Mouse (Mus musculus) heart, embryonic 14.5 days (tissue): ENCODE data around the gene Spryd3. TPM values are rescaled to one million over a fixed set of nuclear protein-coding genes. Genes with fewer than 3 reads are reported as not detected.
A peak's percentile ranks its signal among the peaks of the same experiment; 100 is the strongest.

Source experiments
- ATAC-seq: fragments of 200-750 bp; cut with Nextera tagmentation; 2 replicates; pipeline ENCODE4 v1.8.0; 2017; ENCODE audit warnings: low read depth, moderate TSS enrichment; ENCODE audit not compliant: insufficient number of reproducible peaks, insufficient read depth, low FRiP score
- H3K27ac ChIP-seq, 2 experiments: fragments of 200-500 bp in 1 of 2; fragments of 300-500 bp in 1 of 2; sonication (generic) in 1 of 2; replicated peaks in 1 of 2; 2 replicates each; pipeline ENCODE4 v1.5.1; 2012 to 2014; ENCODE audit warnings: low read depth in 2 of 2, low read length in 2 of 2, control low read depth in 1 of 2, mild to moderate bottlenecking in 1 of 2, mixed read lengths in 1 of 2; ENCODE audit not compliant: control insufficient read depth in 1 of 2, insufficient read depth in 1 of 2
- H3K27me3 ChIP-seq: fragments of 300-500 bp; sonication (generic); 2 replicates; pipeline ENCODE4 v1.6.1; 2014; ENCODE audit warnings: mild to moderate bottlenecking, low read length, control low read depth; ENCODE audit not compliant: control insufficient read depth, insufficient read depth
- H3K36me3 ChIP-seq: fragments of 300-500 bp; sonication (generic); 2 replicates; pipeline ENCODE4 v1.6.1; 2014; ENCODE audit warnings: mild to moderate bottlenecking, control low read depth, low read length, mixed read lengths; ENCODE audit not compliant: control insufficient read depth, insufficient read depth
- H3K4me1 ChIP-seq, 2 experiments: fragments of 200-500 bp in 1 of 2; fragments of 300-500 bp in 1 of 2; sonication (generic) in 1 of 2; 2 replicates each; pipeline ENCODE4 v1.6.1; 2012 to 2014; ENCODE audit warnings: low read length in 2 of 2, control low read depth in 1 of 2, mixed read lengths in 1 of 2; ENCODE audit not compliant: control insufficient read depth in 2 of 2, insufficient read depth in 2 of 2
- H3K4me2 ChIP-seq: fragments of 300-500 bp; sonication (generic); 2 replicates; pipeline ENCODE4 v1.6.1; 2014; ENCODE audit warnings: mild to moderate bottlenecking, low read length
- H3K4me3 ChIP-seq, 2 experiments: fragments of 200-500 bp in 1 of 2; fragments of 300-500 bp in 1 of 2; sonication (generic) in 1 of 2; 2 replicates each; pipeline ENCODE4 v1.5.1; 2012 to 2014; ENCODE audit warnings: low read length in 2 of 2, mild to moderate bottlenecking in 2 of 2, control low read depth in 1 of 2, low read depth in 1 of 2, moderate library complexity in 1 of 2; ENCODE audit not compliant: control insufficient read depth in 1 of 2, insufficient read depth in 1 of 2
- H3K9ac ChIP-seq: fragments of 300-500 bp; sonication (generic); 2 replicates; pipeline ENCODE4 v1.6.1; 2014; ENCODE audit warnings: mild to moderate bottlenecking, low read length
- H3K9me3 ChIP-seq: fragments of 300-500 bp; sonication (generic); 2 replicates; pipeline ENCODE4 v1.6.1; 2016; ENCODE audit warnings: low read length, control low read depth; ENCODE audit not compliant: control insufficient read depth
- WGBS: fragments of 180-500 bp; shearing (Covaris S2); extraction: QIAGEN DNeasy Blood & Tissue Kit; methylation state at CpG from one replicate; pipeline ENCODE4 v1.1.7; 2014; 5-methylcytosine and 5-hydroxymethylcytosine counted together
- polyA plus RNA-seq: library from polyadenylated mRNA; unstranded; fragments of >200 nt; fragmentation: Nextera tagmentation; extraction: Ambion mirVana; gene quantifications from 2 replicates; pipeline ENCODE4 v1.2.1, GENCODE M21; 2014

The Spryd3 gene
- polyA plus RNA-seq, 1 experiment from 2014 or later: 12.4 TPM

DNA sequence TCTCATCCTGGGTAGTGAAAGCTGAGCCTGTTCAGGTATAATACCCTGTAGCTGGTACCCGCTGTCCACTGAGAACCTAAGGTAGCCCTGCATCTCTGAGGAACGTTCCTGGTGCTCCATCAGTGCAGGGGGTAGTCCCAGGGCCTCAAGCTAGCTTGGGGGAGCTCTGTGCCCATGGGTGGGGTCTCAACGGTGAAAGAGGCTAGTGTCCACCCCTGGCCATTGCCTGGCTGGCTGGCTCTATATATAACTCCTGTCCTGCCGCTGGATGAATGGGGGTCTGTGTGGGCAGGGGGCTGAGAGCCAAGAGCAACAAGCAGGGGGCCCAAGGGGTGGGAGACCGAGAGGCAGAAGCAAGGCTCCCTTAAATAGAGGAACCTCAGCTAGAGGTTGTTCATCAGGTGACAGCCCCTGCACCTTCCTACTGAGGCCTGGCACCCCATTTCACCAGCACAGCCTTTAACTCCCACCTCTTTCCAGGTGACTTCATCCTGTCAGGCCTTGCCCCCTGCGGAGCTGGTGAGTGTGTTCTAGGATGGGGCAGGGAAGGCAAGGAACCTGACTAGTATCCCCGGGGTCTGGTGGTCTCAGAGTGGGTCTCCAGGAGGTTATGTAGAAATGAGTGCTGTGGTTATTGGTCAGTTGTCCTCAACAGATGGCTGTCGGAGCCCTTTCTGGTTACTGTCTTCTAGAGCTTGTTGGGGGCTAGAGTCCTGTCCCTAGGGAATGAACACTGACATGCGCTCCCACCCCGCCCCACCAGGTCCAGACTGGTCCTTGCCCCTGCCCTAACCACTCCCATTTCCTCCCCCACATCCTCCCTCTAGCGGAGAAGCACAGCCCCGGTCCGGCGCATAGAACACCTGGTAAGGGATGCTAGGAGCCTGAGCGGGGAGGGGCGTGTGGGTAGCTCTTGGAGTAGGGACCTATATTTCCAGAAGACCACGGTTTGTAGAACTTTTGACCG is 30.0 kb downstream of the Spryd3 start:
- Histone ChIP-seq H3K9me3 (no peaks in the 10 kb centered on the region), H3K4me2 (peak overlapping the region; percentile 52), H3K27ac (peak overlapping the region in 1 of 2 experiments; percentile 42; a peak in 2 of 4 replicates), H3K36me3 (peaks cover 57% of the 10 kb centered on the region), H3K4me3 (0 out of 4 replicates have a peak overlapping the region, but pooled peaks of 1 of the 2 experiments have one; percentile 16), H3K4me1 (peaks cover 58 to 82% of the 10 kb centered on the region in 2 experiments), H3K27me3 (no peaks in the 10 kb centered on the region), H3K9ac (no peak overlapping the region; the same call in 1 of the 2 replicates)
- WGBS: 29% methylated on average over 18 of the region's 18 CpGs
- no peak for ATAC-seq

GRCm38 (mm10) chr15:102105360-102105759 is 30.7 kb downstream of the Spryd3 start:
- H3K4me2 ChIP-seq: peak overlapping the region; percentile 52
- no peak overlapping the region for H3K4me3 ChIP-seq
- H3K27ac ChIP-seq: peak overlapping the region; percentile 15 to 42; a peak in 3 of 4 replicates
- H3K4me1 ChIP-seq: peaks cover 63 to 86% of the 10 kb centered on the region in 2 experiments
- no peaks in the 10 kb centered on the region for H3K27me3 ChIP-seq
- H3K9ac ChIP-seq: no peak overlapping the region; the same call in 1 of the 2 replicates
- H3K9me3 ChIP-seq: no peaks in the 10 kb centered on the region
- H3K36me3 ChIP-seq: peaks cover 50% of the 10 kb centered on the region
- 38% methylated on average over 5 of the region's 5 CpGs for WGBS
- ATAC-seq: no peak

GRCm38 (mm10) chr15:102103947-102104555 is 32.0 kb downstream of the Spryd3 start:
- H3K4me2 ChIP-seq: peak overlapping the region; percentile 90
- H3K27ac ChIP-seq: peak overlapping the region; percentile 86 to 95
- H3K27me3 ChIP-seq: no peaks in the 10 kb centered on the region
- no peaks in the 10 kb centered on the region for H3K9me3 ChIP-seq
- no peak for ATAC-seq
- H3K9ac ChIP-seq: peak overlapping the region; percentile 74
- 20% methylated on average over 12 of the region's 12 CpGs for WGBS
- peaks cover 67 to 90% of the 10 kb centered on the region in 2 experiments for H3K4me1 ChIP-seq
- H3K36me3 ChIP-seq: peaks cover 37% of the 10 kb centered on the region
- H3K4me3 ChIP-seq: peak overlapping the region; percentile 43 to 54

- Histone ChIP-seq H3K4me1 (peaks cover 64 to 90% of the 10 kb centered on the region in 2 experiments), H3K4me3 (peak overlapping the region; percentile 43 to 54), H3K36me3 (peaks cover 31% of the 10 kb centered on the region), H3K27ac (peak overlapping the region; percentile 86 to 95), H3K9me3 (no peaks in the 10 kb centered on the region), H3K27me3 (no peaks in the 10 kb centered on the region), H3K4me2 (peak overlapping the region; percentile 90), H3K9ac (peak overlapping the region; percentile 74)
- ATAC-seq: peak; percentile 8; the same call in 1 of the 2 replicates
- WGBS: 8% methylated on average over 14 of the region's 14 CpGs
Measured at GRCm38 (mm10) chr15:102103371-102103946, 32.6 kb downstream of the Spryd3 start.

DNA sequence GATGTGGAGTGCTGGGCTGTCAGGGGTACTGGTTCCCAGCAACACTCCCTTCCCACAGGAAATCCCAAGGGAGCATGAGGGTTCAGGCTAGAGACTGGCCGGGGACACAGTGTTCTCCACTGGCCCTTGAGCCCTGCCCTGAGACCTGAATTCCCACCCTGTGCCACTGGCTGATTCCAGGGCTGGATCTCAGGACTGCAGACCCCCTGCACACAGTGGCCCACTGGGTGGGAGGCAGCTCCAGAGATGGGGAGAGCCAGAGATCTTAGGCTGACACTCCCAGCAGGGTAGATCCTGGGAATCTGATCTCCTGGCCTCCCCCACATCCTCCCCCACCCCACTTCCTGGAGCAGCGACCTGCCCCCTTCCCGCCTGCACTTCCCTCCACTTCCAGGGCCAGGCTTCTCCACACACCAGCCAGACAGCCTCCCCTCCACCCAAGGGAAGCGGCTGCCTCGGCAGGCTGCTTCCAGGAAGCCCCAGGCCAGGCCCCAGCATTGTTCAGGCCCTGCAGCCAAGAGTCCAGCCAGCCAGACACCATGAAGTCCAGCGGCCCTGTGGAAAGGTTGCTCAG is 33.4 kb downstream of the Spryd3 start:
- peak overlapping the region; percentile 74 for H3K9ac ChIP-seq
- H3K4me1 ChIP-seq: peaks cover 61 to 90% of the 10 kb centered on the region in 2 experiments
- H3K27ac ChIP-seq: peak overlapping the region; percentile 86 to 95
- peak overlapping the region; percentile 43 to 54 for H3K4me3 ChIP-seq
- ATAC-seq: peak; percentile 4; the same call in 1 of the 2 replicates
- H3K36me3 ChIP-seq: peaks cover 29% of the 10 kb centered on the region
- no peaks in the 10 kb centered on the region for H3K9me3 ChIP-seq
- no peaks in the 10 kb centered on the region for H3K27me3 ChIP-seq
- 27% methylated on average over 6 of the region's 6 CpGs for WGBS
- H3K4me2 ChIP-seq: peak overlapping the region; percentile 90

- peak; percentile 56 for ATAC-seq
- Histone ChIP-seq H3K27ac (peak overlapping the region; percentile 86 to 95), H3K36me3 (peaks cover 29% of the 10 kb centered on the region), H3K27me3 (no peaks in the 10 kb centered on the region), H3K4me3 (peak overlapping the region; percentile 43 to 54), H3K4me1 (peaks cover 62 to 85% of the 10 kb centered on the region in 2 experiments), H3K9ac (peak overlapping the region; percentile 79), H3K4me2 (peak overlapping the region; percentile 90), H3K9me3 (no peaks in the 10 kb centered on the region)
- 10% methylated on average over 11 of the region's 11 CpGs for WGBS
Measured at GRCm38 (mm10) chr15:102101672-102102541, 34.1 kb downstream of the Spryd3 start.
